Comparison of ENCODE assay signal across 1 mouse cellular context in genomic region chr2:34938269-34939208, GRCm38 (mm10).
A peak's percentile ranks its signal among the peaks of the same experiment; 100 is the strongest.
TF ChIP-seq lines count a peak whose summit lies in the region.

No protein-coding gene starts in this region.

TF ChIP-seq in CH12.LX, 34 proteins besides CTCF, POLR2A, EP300 and RAD21 (continued from another document):
- TF ChIP-seq IRF4 (IDR thresholded peaks at IDR 0.05; ENCODE audit: low read depth, low read length), result peak; percentile 19; the same call in 1 of the 2 replicates
- TF ChIP-seq CHD2 (IDR thresholded peaks at IDR 0.05; ENCODE audit: low read length), result no peak
- no peak for TF ChIP-seq USF2 (conservative IDR thresholded peaks at IDR 0.05; ENCODE audit: low read depth, low read length)
- no peak; the same call in 1 of the 2 replicates for TF ChIP-seq RCOR1 (conservative IDR thresholded peaks at IDR 0.05; ENCODE audit: low read depth, low read length)
- TF ChIP-seq ZKSCAN1 (IDR thresholded peaks at IDR 0.05; ENCODE audit: borderline replicate concordance, low read depth, low read length), result no peak
- TF ChIP-seq MAX (IDR thresholded peaks at IDR 0.05; ENCODE audit: low read length), result peak; percentile 47; the same call in 1 of the 2 replicates
- TF ChIP-seq JUN (IDR thresholded peaks at IDR 0.05; ENCODE audit: insufficient read depth, low read depth, low read length), result no peak
- peak; percentile 50 for TF ChIP-seq ETS1 (conservative IDR thresholded peaks at IDR 0.05; ENCODE audit: low read depth, low read length)
- no peak for TF ChIP-seq TCF12 (IDR thresholded peaks at IDR 0.05; ENCODE audit: low read depth, low read length)
- no peak for TF ChIP-seq NELFE (IDR thresholded peaks at IDR 0.05; ENCODE audit: low read depth, low read length)
- no peak for TF ChIP-seq KAT2A (IDR thresholded peaks at IDR 0.05; ENCODE audit: insufficient replicate concordance, low read length)
- TF ChIP-seq TBP (conservative IDR thresholded peaks at IDR 0.05; ENCODE audit: low read depth, low read length), result no peak
- no peak for TF ChIP-seq MXI1 (IDR thresholded peaks at IDR 0.05; ENCODE audit: low read depth, low read length)
- TF ChIP-seq ZMIZ1 (IDR thresholded peaks at IDR 0.05; ENCODE audit: low read depth, low read length), result no peak
- TF ChIP-seq ZC3H11A (IDR thresholded peaks at IDR 0.05; ENCODE audit: low read depth, low read length), result no peak
- no peak for TF ChIP-seq UBTF (IDR thresholded peaks at IDR 0.05; ENCODE audit: low read depth, low read length)
- no peak for TF ChIP-seq NRF1 (IDR thresholded peaks at IDR 0.05; ENCODE audit: low read depth, low read length)
- no peak for TF ChIP-seq PAX5 (IDR thresholded peaks at IDR 0.05; ENCODE audit: low read length)
- TF ChIP-seq ELF1 (IDR thresholded peaks at IDR 0.05; ENCODE audit: low read depth, low read length), result no peak
- TF ChIP-seq CHD1 (IDR thresholded peaks at IDR 0.05; ENCODE audit: low read depth, low read length), result no peak
- peak; percentile 81 for TF ChIP-seq MEF2A (IDR thresholded peaks at IDR 0.05; ENCODE audit: borderline replicate concordance, low read depth, low read length)
- TF ChIP-seq MAFK (IDR thresholded peaks at IDR 0.05; ENCODE audit: insufficient replicate concordance, low read length), result peak; percentile 78
- TF ChIP-seq JUND (conservative IDR thresholded peaks at IDR 0.05; ENCODE audit: low read depth, low read length), result no peak
- 0 out of 2 replicates have a peak, but pooled peaks have one; percentile 18 for TF ChIP-seq USF1 (IDR thresholded peaks at IDR 0.05; ENCODE audit: low read depth, low read length)
